Mouse (Mus musculus): ENCODE measurements at regions not wholly inside any gene's neighbourhood (a gene's known extent, or its start where the extent isn't known, plus 50 kb on each side); places are given as distances from the start of the nearest gene placed in this dataset.
A peak's percentile ranks its signal among the peaks of the same experiment; 100 is the strongest.

DNA sequence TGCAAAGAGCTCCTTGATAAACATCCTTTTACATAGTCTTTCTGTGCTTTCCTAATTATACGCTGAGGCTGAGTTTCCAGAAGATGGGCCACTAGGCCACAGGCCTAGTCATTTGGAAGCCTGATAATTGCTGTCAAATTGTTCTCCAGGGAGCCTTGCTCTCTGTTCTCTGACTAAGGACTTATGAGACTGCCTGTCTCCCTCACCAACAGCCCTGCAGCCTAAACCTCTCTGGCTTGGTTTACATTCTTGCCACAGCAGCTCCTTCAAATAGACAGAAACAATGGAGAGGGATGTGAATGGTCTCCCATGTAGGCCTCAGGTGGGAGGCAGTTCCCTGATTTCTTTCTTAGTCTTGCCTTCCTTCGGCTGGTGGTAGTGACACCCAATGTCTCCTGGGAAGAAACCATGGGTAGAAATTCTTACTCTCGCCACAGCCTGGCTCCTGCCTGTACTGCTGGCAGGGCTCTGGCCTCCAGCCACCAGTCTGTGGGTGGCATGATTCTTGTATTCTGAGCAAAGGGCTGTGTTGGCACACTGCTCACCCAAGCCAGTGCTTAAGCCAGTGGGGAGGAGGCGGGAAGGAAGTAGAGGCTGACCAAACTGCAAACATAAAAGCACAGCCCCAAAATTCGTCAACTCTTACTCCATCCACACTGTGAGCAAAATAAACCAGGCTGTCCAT lies 176.2 kb upstream of the Marcks start:
- no peak for TF ChIP-seq CTCF (IDR thresholded peaks at IDR 0.05; ENCODE audit: borderline replicate concordance, extremely low read depth, insufficient read depth, insufficient read length)
- no peak for TF ChIP-seq POLR2A (IDR thresholded peaks at IDR 0.05; ENCODE audit: borderline replicate concordance, extremely low read depth, insufficient read depth, insufficient read length, poor library complexity, severe bottlenecking)
- peak; percentile 86 for DNase-seq (ENCODE audit: low read depth)

DNA sequence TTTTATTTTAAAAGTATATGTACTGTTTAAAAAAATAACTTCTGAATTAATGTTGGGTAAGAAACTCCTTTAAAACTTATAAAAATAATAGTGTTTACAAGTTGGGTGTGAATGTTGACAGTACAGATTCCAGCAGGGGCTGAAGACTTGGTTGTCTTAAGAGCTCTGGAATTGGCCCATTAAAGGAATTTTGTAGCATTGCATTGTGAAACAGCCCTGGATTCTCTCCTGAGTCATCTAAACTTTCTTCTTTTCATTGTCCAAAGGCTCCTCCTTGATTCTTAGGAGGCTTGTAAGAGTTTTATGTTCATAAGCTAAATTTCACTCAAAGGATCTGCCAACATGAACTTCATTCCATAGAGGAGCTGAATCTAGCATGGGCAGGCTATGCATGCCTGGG lies 174.7 kb upstream of the Marcks start:
- TF ChIP-seq POLR2A (IDR thresholded peaks at IDR 0.05; ENCODE audit: borderline replicate concordance, extremely low read depth, insufficient read depth, insufficient read length, poor library complexity, severe bottlenecking), result no peak
- TF ChIP-seq CTCF (IDR thresholded peaks at IDR 0.05; ENCODE audit: borderline replicate concordance, extremely low read depth, insufficient read depth, insufficient read length), result no peak
- no peak for DNase-seq (ENCODE audit: low read depth)

DNA sequence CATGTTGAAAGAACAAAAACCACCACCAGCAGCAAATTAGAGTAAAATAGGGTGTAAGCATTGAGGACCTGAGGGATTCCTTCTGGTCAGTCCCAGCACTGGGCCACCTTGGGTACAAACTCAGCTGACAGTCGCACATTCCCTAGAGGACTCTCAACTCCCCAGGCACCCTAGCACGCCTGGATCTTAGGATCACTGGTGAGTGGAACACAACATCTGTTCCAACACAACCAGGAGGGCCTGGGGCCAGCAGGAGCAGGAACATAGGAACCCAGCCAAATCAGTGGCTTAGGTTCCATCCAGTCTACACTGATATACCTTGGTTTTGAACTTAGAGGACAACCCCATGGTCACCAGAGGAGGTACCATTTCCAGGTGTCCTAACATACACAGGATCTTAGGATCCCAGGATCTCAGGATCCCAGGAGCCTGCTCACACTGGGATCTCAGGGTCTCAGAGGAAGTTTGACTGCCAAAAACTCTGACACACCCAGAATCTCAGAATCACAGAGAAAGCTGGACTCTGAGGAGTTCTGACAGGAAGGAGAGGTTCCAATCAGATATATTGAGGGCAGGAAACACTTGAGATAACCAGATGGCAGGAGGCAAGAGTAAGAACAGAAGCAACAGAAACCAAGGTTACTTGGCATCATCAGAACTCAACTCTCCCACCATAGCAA lies 171.7 kb upstream of the Marcks start:
- TF ChIP-seq POLR2A (IDR thresholded peaks at IDR 0.05; ENCODE audit: borderline replicate concordance, extremely low read depth, insufficient read depth, insufficient read length, poor library complexity, severe bottlenecking) (no peak), CTCF (IDR thresholded peaks at IDR 0.05; ENCODE audit: borderline replicate concordance, extremely low read depth, insufficient read depth, insufficient read length) (no peak)
- DNase-seq (ENCODE audit: low read depth), result no peak

DNA sequence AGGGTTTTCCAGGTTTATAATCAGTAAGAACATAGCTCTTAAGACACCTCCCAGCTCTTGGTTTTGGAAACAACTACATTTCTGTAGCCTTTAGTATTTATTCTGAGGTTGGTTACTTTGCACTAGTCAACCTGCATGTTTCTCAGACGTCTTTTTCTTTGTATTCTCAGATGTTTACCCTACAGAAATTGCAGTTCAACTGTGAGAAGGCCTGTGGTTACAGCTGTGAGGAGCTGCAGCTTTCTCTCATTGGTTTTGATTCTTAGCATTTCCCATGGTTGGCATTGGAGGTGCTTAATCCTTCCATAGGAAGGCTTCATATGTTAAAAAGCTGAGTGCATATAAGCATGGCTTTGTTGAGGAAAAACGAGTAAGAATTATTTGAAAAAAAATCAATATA lies 165.9 kb upstream of the Marcks start:
- no peak for DNase-seq (ENCODE audit: low read depth)
- no peak for TF ChIP-seq POLR2A (IDR thresholded peaks at IDR 0.05; ENCODE audit: borderline replicate concordance, extremely low read depth, insufficient read depth, insufficient read length, poor library complexity, severe bottlenecking)
- TF ChIP-seq CTCF (IDR thresholded peaks at IDR 0.05; ENCODE audit: borderline replicate concordance, extremely low read depth, insufficient read depth, insufficient read length), result no peak

DNA sequence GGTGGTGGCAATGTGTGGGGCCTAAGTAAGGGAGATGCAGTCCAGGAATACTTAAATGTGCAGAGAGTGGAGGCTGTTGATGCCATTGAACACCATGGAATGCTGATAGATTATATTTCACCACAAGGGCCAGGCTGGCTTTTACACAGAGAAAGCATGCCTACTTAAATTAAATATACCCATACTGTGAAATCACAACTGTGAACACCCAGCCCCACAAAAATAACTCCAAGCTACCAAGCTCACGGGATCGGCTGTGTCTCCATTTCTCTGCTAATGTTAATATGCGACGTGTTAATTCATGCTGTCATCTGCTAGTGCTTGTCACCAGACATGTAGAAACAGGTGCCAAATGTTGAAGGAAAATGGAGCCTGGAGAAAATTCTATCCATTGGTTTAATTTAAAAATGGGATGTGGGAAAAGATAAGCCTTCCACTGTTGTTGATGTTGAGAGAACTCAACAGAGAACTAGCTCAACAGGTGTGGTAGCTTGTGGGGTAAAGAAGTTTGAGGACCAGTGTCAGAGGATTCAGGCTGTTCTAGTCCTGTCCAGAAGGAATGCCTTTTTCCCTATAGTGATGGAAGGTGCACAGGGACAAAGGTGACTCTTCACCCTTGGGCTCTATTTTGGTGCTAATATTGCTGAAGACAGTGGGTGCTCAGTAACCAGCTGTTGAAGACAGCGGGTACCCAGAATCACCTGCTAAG lies 161.6 kb upstream of the Marcks start:
- TF ChIP-seq CTCF (IDR thresholded peaks at IDR 0.05; ENCODE audit: borderline replicate concordance, extremely low read depth, insufficient read depth, insufficient read length) (no peak), POLR2A (IDR thresholded peaks at IDR 0.05; ENCODE audit: borderline replicate concordance, extremely low read depth, insufficient read depth, insufficient read length, poor library complexity, severe bottlenecking) (no peak)
- peak; percentile 64 for DNase-seq (ENCODE audit: low read depth)

DNA sequence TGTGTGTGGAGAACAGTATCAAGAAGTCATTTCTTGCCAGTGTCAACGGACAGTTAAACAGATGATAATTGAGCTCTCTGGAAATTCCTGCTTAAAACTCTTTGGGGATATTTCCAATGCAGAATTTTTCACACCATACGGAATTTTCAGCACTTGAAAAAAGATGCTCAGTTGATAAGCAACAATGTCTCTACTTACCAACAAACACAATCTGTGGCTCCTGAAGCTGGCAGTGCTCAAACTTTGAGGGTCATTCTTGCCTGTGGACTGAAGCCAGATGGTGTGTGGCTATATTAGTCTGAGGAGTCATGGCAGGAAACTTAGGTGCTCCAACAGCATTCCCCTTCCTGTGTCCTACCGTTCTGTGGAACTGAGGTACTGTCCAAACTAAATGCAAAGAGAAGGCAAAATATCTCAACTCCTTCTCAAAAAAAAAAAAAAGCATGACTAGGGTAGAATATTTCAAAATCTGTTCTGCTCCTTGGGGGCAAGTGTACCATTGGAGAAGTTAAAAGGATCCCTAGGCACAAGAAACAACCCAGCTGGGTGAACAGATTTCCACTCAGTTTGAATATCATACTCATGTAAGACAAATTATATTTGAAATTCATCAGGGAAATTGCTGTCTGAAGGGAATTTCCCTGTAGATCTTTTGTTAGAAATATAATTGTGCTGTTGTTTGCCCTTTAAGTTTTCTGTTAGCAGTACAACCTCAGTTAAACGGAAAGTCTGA lies 160.1 kb upstream of the Marcks start:
- TF ChIP-seq POLR2A (IDR thresholded peaks at IDR 0.05; ENCODE audit: borderline replicate concordance, extremely low read depth, insufficient read depth, insufficient read length, poor library complexity, severe bottlenecking), result no peak
- no peak for TF ChIP-seq CTCF (IDR thresholded peaks at IDR 0.05; ENCODE audit: borderline replicate concordance, extremely low read depth, insufficient read depth, insufficient read length)
- DNase-seq (ENCODE audit: low read depth), result no peak

DNA sequence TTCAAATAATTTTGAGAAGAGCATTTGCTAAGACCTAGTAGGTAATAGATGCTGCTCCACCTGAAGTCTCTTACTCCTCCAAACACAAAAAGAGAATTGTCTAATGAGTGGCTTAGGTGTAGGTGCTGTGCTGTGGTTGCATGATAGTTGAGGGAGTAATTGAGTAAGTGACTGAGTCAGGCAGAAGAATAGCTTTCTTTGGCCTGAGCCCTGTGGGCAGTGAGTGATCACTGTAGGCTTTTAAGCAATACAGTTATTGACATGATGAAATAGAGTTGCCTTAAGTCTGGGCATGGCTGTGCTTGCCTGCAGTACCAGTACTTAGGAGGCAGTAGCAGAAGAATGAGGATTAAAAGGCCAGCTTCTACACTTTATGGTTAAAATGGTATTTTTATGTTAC lies 155.5 kb upstream of the Marcks start:
- no peak for TF ChIP-seq CTCF (IDR thresholded peaks at IDR 0.05; ENCODE audit: borderline replicate concordance, extremely low read depth, insufficient read depth, insufficient read length)
- no peak for TF ChIP-seq POLR2A (IDR thresholded peaks at IDR 0.05; ENCODE audit: borderline replicate concordance, extremely low read depth, insufficient read depth, insufficient read length, poor library complexity, severe bottlenecking)
- no peak for DNase-seq (ENCODE audit: low read depth)

DNA sequence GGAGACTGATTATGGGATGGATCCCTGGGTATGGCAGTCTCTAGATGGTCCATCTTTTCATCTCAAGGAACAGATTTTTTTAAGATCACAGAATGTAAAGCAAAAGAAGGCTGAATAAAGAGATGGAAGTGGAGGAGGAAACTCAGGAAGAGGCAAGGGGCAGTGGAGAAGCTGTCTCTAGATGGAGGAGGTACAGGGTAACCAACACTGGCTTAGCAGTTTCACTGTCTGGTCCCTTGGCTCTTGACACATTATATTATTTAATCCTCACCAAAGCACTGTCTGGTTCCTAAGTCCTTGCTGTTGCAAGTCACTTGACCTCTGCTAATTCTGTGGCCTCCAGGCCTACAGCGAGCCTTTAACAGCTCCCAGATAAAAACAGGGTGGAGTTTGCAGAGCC lies 154.6 kb upstream of the Marcks start:
- DNase-seq (ENCODE audit: low read depth), result no peak
- TF ChIP-seq POLR2A (IDR thresholded peaks at IDR 0.05; ENCODE audit: borderline replicate concordance, extremely low read depth, insufficient read depth, insufficient read length, poor library complexity, severe bottlenecking), result no peak
- TF ChIP-seq CTCF (IDR thresholded peaks at IDR 0.05; ENCODE audit: borderline replicate concordance, extremely low read depth, insufficient read depth, insufficient read length), result no peak

DNA sequence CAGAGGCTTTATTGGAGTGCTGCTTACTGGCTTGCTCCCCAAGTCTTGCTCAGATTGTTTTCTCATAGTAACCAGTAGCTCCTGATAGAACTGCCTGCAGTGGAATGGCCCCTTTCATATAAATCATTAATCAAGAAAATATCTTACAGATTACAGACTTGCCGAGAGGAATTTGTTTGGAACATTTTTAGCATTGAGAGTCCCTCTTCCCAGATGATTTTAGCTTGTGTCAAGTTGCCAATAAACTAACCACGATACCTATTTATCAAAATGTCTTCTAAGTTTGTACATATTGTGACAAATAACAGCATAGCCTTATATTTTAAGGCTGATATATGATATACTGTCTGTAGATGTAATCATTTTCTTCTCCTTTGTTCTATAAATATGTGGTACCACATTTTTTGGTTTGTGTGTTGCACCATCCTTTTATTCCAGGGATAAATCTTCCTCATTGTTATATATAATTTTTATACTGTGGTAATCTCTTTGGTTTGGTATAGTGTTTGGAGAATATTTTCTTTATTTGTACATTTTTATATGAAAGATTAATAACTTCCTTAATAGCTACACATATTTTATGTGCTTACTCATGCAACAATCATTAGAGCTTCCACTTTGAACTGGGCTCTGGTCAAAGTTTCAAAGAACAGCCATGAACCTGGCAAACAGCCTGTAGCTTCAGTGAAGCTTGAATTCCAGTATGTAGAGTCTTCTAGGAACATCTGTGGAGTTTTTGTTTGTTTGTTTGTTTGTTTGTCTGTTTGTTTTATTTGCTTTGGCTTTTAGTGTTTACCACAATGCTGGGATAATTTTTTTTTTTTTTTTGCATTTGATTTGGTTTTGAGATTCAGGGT lies 153.1 kb upstream of the Marcks start:
- DNase-seq (ENCODE audit: low read depth), result no peak
- TF ChIP-seq CTCF (IDR thresholded peaks at IDR 0.05; ENCODE audit: borderline replicate concordance, extremely low read depth, insufficient read depth, insufficient read length) (no peak), POLR2A (IDR thresholded peaks at IDR 0.05; ENCODE audit: borderline replicate concordance, extremely low read depth, insufficient read depth, insufficient read length, poor library complexity, severe bottlenecking) (no peak)

DNA sequence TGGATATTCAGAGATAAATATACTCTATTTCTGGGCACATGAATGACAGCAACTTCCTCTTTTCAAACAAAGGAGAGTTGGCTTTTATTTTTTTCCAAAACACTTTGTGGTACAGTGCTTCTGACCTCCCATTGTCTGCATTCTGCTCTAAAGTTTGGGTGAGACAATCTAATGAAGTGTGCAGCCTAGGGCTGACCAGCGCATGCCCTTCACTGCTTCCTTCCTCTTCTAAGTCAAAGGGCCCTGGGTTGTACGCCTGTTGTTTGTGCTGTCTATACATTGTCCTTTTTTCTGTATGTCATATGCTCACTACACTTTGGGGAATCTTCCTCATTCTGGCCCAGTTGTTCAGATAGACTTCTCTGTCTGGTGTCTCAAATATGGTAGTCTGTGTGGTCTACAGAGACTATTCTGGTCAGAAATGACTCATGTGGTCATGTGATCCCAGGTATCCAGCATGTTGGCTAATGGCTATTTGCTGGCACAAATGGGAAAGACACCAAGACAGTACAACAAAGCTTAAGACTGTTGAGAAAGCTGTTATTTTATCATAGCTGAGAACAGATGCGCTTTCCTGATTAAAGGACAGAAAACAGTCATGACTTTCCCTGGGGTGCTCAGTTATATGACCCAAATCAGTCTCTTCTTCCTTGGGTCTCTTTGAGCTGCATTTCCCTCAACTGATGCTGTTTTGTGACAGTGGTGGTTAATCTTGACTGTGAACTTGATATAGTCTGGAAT lies 151.4 kb upstream of the Marcks start:
- TF ChIP-seq CTCF (IDR thresholded peaks at IDR 0.05; ENCODE audit: borderline replicate concordance, extremely low read depth, insufficient read depth, insufficient read length) (no peak), POLR2A (IDR thresholded peaks at IDR 0.05; ENCODE audit: borderline replicate concordance, extremely low read depth, insufficient read depth, insufficient read length, poor library complexity, severe bottlenecking) (no peak)
- DNase-seq (ENCODE audit: low read depth), result no peak
